Mouse (Mus musculus) cerebellum, adult 2 months (tissue): ENCODE data around the gene Elobl.

Experiments
- CTCF ChIP-seq: fragments of 200-500 bp; IDR thresholded peaks from 2 replicates; pipeline ENCODE4 v1.5.1; 2011; ENCODE audit warnings: low read depth, mild to moderate bottlenecking, control low read depth, low read length, moderate library complexity, borderline replicate concordance; ENCODE audit not compliant: insufficient read depth
- POLR2A ChIP-seq: fragments of 200-500 bp; IDR thresholded peaks from 2 replicates; pipeline ENCODE4 v1.6.1; 2011; ENCODE audit warnings: low read length, control low read depth, borderline replicate concordance; ENCODE audit not compliant: insufficient read depth

DNA sequence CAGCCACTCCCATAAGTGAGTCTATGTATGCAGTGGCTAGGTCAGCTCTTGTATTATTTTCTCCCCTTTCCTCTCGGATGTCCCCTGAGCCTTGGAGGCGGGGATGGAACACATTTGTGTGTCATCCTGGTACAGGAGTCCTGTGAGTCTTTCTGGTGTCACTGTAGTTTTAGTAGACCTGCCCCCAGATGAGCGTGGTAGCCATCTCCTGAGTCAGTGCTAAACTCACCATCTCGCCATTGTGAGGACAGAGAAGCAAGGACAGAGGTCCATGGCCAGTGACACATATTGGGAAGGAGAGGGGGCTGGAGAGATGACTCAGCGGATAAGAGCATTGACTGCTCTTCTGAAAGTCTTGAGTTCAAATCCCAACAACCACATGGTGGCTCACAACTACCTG lies 10.5 kb upstream of the Elobl start:
- no peak for TF ChIP-seq POLR2A
- no peak for TF ChIP-seq CTCF
